Mouse (Mus musculus) ovary, adult 18-20 months (tissue): ENCODE measurements around the gene Csn2.

Source experiments
- DNase-seq: peaks from one replicate; pipeline ENCODE4 v3.0.0; 2022; ENCODE audit warnings: low spot score, mixed read lengths

Csn2 gene

GRCm38 (mm10) chr5:87699530-87699929 lies at the start of gene Csn2:
Csn2 (minus strand) TSS chr5:87699630.
- DNase-seq: no peak

- DNase-seq: no peak
Measured at GRCm38 (mm10) chr5:87734821-87735220, 35.4 kb upstream of the Csn2 start.

- DNase-seq: no peak
Measured at GRCm38 (mm10) chr5:87705891-87706290, 6.5 kb upstream of the Csn2 start.

- DNase-seq: no peak
Measured at GRCm38 (mm10) chr5:87665908-87666307, 33.5 kb downstream of the Csn2 start, which contains the start of gene Csn1s1. Csn1s1 (plus strand) TSS chr5:87666208.

GRCm38 (mm10) chr5:87642787-87643186 lies 56.6 kb downstream of the Csn2 start:
- no peak for DNase-seq
